Mouse (Mus musculus) natural killer cell, adult 2 months (primary cell): Measurements from ENCODE around the gene Zfp423.

Experiments used
- DNase-seq, 2 experiments: peaks; one replicate each; pipeline ENCODE4 v3.0.0; 2022; ENCODE audit warnings: low spot score in 2 of 2

The Zfp423 gene

DNA sequence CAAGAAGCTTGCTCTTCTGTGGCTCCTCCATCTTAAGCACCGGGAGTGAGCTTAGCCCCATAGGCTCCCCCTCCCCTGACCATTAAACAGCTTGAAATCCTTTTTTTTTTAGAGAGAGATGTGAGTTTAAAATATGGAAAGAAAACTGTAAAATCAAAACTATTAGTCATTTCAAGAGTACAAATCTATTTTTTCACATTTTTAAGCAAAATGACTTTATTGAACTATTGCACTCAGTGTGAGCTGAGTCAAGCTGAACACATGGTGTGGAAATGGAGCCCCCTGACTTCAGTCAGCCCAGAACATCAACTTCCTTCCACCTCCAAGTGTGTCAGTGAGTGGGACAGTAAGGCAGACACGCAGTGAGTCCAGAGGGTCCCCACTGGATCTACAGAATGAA is 339.9 kb downstream of the Zfp423 start:
- DNase-seq = no peak

DNA sequence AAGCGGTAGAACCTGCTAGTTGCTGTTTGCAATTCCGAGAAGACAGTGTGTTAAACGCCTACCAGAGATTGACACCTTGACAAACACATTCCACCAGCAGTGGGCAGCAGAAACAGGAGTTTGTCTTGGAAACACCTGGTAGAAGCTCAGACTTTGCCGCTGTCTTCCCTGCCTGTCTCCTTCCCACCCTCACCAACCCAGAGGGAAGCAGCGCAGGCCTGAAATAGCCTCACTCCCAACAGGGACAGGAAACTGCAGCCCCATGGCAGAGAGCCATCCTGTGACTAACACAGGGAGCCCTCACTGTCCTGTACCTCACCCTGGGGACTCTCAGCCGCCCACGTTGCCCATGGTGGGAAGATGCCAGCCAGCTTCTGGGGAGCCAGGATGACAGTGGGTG is 340.3 kb downstream of the Zfp423 start:
- no peak for DNase-seq

DNA sequence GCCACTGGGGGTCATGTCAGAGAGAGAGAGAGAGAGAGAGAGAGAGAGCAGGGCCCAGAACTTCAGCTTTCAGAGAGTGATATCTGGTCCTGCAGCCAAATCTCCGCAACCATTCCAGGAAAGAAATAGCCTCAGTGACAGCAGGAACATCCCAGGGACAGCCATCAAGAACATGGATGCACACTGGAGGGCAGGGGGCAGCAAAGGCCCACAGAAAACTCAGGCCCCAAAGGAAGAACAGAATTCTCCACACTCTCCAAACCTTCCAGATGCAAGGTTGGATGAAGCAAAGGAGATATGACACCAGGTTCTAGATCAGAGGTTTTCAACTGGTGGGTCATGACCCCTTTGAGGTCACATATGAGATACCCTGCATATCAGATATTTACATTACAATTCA is 345.7 kb downstream of the Zfp423 start:
- no peak for DNase-seq
